Comparison of ENCODE assay signal across 8 mouse cellular contexts in the genomic region with DNA sequence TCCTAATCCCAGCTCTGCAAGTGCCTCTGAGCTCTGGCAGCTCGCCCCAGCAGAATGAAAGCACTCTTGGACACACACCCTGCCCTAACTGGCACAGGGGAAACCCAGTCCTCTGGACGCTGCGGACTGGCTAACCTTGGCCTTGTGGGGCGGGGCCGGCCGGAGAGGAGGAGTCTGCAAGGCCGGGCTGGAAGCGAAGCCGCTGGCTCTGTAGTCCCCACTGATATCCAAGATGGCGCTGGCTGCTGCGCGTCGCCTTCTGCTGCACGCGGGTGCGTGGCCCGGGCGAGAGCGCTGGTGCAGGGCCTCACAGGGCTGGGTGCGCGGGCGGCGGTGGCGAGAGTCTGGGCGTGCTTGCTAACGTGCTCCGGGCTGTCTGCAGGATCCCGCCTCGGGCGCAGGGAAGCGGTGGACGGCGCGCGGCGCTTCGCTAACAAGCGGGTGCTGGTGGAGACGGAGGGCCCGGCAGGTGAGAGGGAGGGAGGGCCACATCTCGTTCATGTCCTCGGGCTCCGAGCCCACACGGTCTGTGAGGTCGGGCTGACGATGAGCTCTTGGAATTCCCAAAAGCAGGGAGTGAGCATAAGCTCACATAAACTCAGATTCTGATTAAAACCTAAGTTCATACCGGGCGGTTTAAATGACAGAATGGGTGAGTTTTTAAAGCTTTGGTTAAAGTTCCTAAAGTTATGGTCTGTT. TPM values are rescaled to one million over a fixed set of nuclear protein-coding genes. Genes with fewer than 3 reads are reported as not detected.
A peak's percentile ranks its signal among the peaks of the same experiment; 100 is the strongest.
DNase-seq lines count a peak whose midpoint lies in the region; ATAC-seq and TF ChIP-seq lines count a peak whose summit lies in the region.

Eci1 (plus strand) TSS at position 171 of the 699 bp plus-strand sequence.

- H3K27me3 ChIP-seq in embryonic facial prominence, embryonic 13.5 days = no peaks in the 10 kb centered on the region
- no peaks in the 10 kb centered on the region for H3K27me3 ChIP-seq in kidney, adult 2 months (replicated peaks; ENCODE audit: control insufficient read depth, insufficient read depth, low read length)
- H3K27me3 ChIP-seq in limb, embryonic 12.5 days = no peaks in the 10 kb centered on the region
- H3K27me3 ChIP-seq in midbrain, embryonic 15.5 days (replicated peaks) = no peaks in the 10 kb centered on the region
- no peaks in the 10 kb centered on the region for H3K27me3 ChIP-seq in spleen, adult 2 months (ENCODE audit: control insufficient read depth, insufficient read depth, low read length)

- H3K27ac ChIP-seq in embryonic facial prominence, embryonic 13.5 days = peak within 1 kb of the TSS; percentile 97
- H3K27ac ChIP-seq in kidney, adult 2 months (ENCODE audit: insufficient read depth, low read depth, low read length) = peak within 1 kb of the TSS; percentile 93
- H3K27ac ChIP-seq in limb, embryonic 12.5 days = peak within 1 kb of the TSS; percentile 98
- peak within 1 kb of the TSS; percentile 93 for H3K27ac ChIP-seq in midbrain, embryonic 15.5 days
- H3K27ac ChIP-seq in spleen, adult 2 months (ENCODE audit: insufficient read depth, low read length) = peak within 1 kb of the TSS; percentile 88

- H3K4me1 ChIP-seq in embryonic facial prominence, embryonic 13.5 days = peaks cover 11% of the 10 kb centered on the region
- H3K4me1 ChIP-seq in kidney, adult 2 months (ENCODE audit: control insufficient read depth, insufficient read depth, low read length) = peaks cover 13% of the 10 kb centered on the region; the same call in 1 of the 2 replicates
- peaks cover 20% of the 10 kb centered on the region for H3K4me1 ChIP-seq in limb, embryonic 12.5 days (replicated peaks)
- H3K4me1 ChIP-seq in midbrain, embryonic 15.5 days = peaks cover 13% of the 10 kb centered on the region
- peaks cover 4% of the 10 kb centered on the region; the same call in 1 of the 2 replicates for H3K4me1 ChIP-seq in spleen, adult 2 months (ENCODE audit: control insufficient read depth, insufficient read depth, insufficient read length)

- H3K9ac ChIP-seq in embryonic facial prominence, embryonic 13.5 days = peak within 1 kb of the TSS; percentile 89
- H3K9ac ChIP-seq in limb, embryonic 12.5 days (replicated peaks) = peak within 1 kb of the TSS; percentile 93
- peak within 1 kb of the TSS; percentile 84 for H3K9ac ChIP-seq in midbrain, embryonic 15.5 days

- WGBS in embryonic facial prominence, embryonic 13.5 days = under 1% methylated on average over 48 of the region's 48 CpGs
- WGBS in kidney, adult 2 months = under 1% methylated on average over 48 of the region's 48 CpGs
- under 1% methylated on average over 48 of the region's 48 CpGs for WGBS in limb, embryonic 12.5 days
- WGBS in midbrain, embryonic 15.5 days = under 1% methylated on average over 48 of the region's 48 CpGs
- 1% methylated on average over 48 of the region's 48 CpGs for WGBS in spleen, adult 2 months

- H3K36me3 ChIP-seq in embryonic facial prominence, embryonic 13.5 days = peaks cover 40% of the 10 kb centered on the region
- H3K36me3 ChIP-seq in kidney, adult 2 months (ENCODE audit: control insufficient read depth, insufficient read depth, low read length) = no peaks in the 10 kb centered on the region; the same call in 1 of the 2 replicates
- peaks cover 38% of the 10 kb centered on the region for H3K36me3 ChIP-seq in limb, embryonic 12.5 days
- peaks cover 29% of the 10 kb centered on the region for H3K36me3 ChIP-seq in midbrain, embryonic 15.5 days (replicated peaks)
- H3K36me3 ChIP-seq in spleen, adult 2 months (ENCODE audit: control insufficient read depth, insufficient read depth, low read length) = peaks cover 20% of the 10 kb centered on the region

- TF ChIP-seq CTCF in kidney, adult 2 months (conservative IDR thresholded peaks at IDR 0.05; ENCODE audit: insufficient read depth, insufficient read length, low read depth, low read length) = no peak
- no peak for TF ChIP-seq CTCF in spleen, adult 2 months (IDR thresholded peaks at IDR 0.05; ENCODE audit: extremely low read depth, insufficient read depth, insufficient read length, insufficient replicate concordance)

- H3K4me3 ChIP-seq in embryonic facial prominence, embryonic 13.5 days = peak within 1 kb of the TSS; percentile 72
- H3K4me3 ChIP-seq in kidney, adult 2 months (ENCODE audit: insufficient read depth, low read depth, low read length) = peak within 1 kb of the TSS; percentile 79
- peak within 1 kb of the TSS; percentile 71 for H3K4me3 ChIP-seq in limb, embryonic 12.5 days (replicated peaks)
- peak within 1 kb of the TSS; percentile 59 for H3K4me3 ChIP-seq in midbrain, embryonic 15.5 days
- peak within 1 kb of the TSS; percentile 78 for H3K4me3 ChIP-seq in spleen, adult 2 months (ENCODE audit: extremely low read depth, insufficient read depth, insufficient read length)

- no peaks in the 10 kb centered on the region for H3K9me3 ChIP-seq in embryonic facial prominence, embryonic 13.5 days
- H3K9me3 ChIP-seq in limb, embryonic 12.5 days = no peaks in the 10 kb centered on the region
- no peaks in the 10 kb centered on the region for H3K9me3 ChIP-seq in midbrain, embryonic 15.5 days

- peak within 1 kb of the TSS; percentile 73 for H3K4me2 ChIP-seq in embryonic facial prominence, embryonic 13.5 days
- peak within 1 kb of the TSS; percentile 65 for H3K4me2 ChIP-seq in limb, embryonic 12.5 days
- H3K4me2 ChIP-seq in midbrain, embryonic 15.5 days = peak within 1 kb of the TSS; percentile 64

- TF ChIP-seq POLR2A in kidney, adult 2 months (IDR thresholded peaks at IDR 0.05; ENCODE audit: low read depth, low read length) = peak; percentile 93
- peak; percentile 77 for TF ChIP-seq POLR2A in spleen, adult 2 months (IDR thresholded peaks at IDR 0.05; ENCODE audit: low read depth, low read length)

- peak; percentile 88 for ATAC-seq in embryonic facial prominence, embryonic 13.5 days (ENCODE audit: insufficient number of reproducible peaks, insufficient read depth, low FRiP score, low TSS enrichment, low read depth)
- ATAC-seq in limb, embryonic 12.5 days (ENCODE audit: insufficient number of reproducible peaks, insufficient read depth, low FRiP score, low TSS enrichment, low read depth) = peak; percentile 94
- peak; percentile 95 for ATAC-seq in midbrain, embryonic 15.5 days (replicated peaks)

- DNase-seq in 3134 (ENCODE audit: extremely low read depth, insufficient read length, low spot score) = peak; percentile 97
- peak; percentile 99 for DNase-seq in adrenal gland, postnatal 36 days
- peak; percentile 96 to 98 for DNase-seq in heart, adult 18-20 months
- peak; percentile 99 for DNase-seq in kidney, adult 2 months
- peak; percentile 45 to 90 for DNase-seq in spleen, adult 2 months (ENCODE audit: low read depth in 1 of 2, low spot score in 2 of 2)

RNA-seq across cellular contexts. Expression of gene Eci1, which starts in this region (rescaled TPM):
- 100 to 1,000 TPM; 228 to 310 TPM for total RNA-seq in adrenal gland, postnatal 36 days (2021)
- 70.6 and 78.0 TPM in 2 replicates for polyA plus RNA-seq in embryonic facial prominence, embryonic 13.5 days (2015; fragmentation: Nextera tagmentation; extraction: Ambion mirVana)
- 100 to 1,000 TPM; 472 to 487 TPM for total RNA-seq in heart, adult 18-20 months (2021)
- 196 and 222 TPM in 2 replicates for polyA plus RNA-seq in kidney, adult 2 months (2012; rRNA removed)
- 95.6 and 102 TPM in 2 replicates for polyA plus RNA-seq in limb, embryonic 12.5 days (2016; fragmentation: Nextera tagmentation; extraction: Ambion mirVana)
- 35.4 and 36.4 TPM in 2 replicates for polyA plus RNA-seq in midbrain, embryonic 15.5 days (2015; fragmentation: Nextera tagmentation; extraction: Ambion mirVana)
- polyA plus RNA-seq in spleen, adult 2 months (2012; rRNA removed) = 28.0 and 38.1 TPM in 2 replicates

Comparison
In these comparisons a context has a peak if more than half of its experiments do, and no peak if none do; other contexts are left out.
1. Peak in every context shown above with its lines: DNase-seq, ATAC-seq, H3K4me3 ChIP-seq and H3K27ac ChIP-seq.